Comparison of ENCODE assay signal across 9 mouse cellular contexts in genomic region chr9:105693854-105694253, GRCm38 (mm10). TPM values are rescaled to one million over a fixed set of nuclear protein-coding genes. Genes with fewer than 3 reads are reported as not detected.
A peak's percentile ranks its signal among the peaks of the same experiment; 100 is the strongest.
DNase-seq lines count a peak whose midpoint lies in the region; ATAC-seq and TF ChIP-seq lines count a peak whose summit lies in the region.
"Had no signal": no experiment of that assay in that cellular context is flagged by ENCODE, and none has a peak within 500 bp of the region (broad histone marks: within the 10 kb centered on the region; RNA-seq: fewer than 3 reads in every experiment).

No protein-coding gene starts in this region.

- H3K27me3 ChIP-seq in forebrain, embryonic 10.5 days (ENCODE audit: poor library complexity, severe bottlenecking) = no peaks in the 10 kb centered on the region
- no peaks in the 10 kb centered on the region for H3K27me3 ChIP-seq in forebrain, embryonic 12.5 days
- no peaks in the 10 kb centered on the region for H3K27me3 ChIP-seq in intestine, embryonic 15.5 days (replicated peaks)
- no peaks in the 10 kb centered on the region for H3K27me3 ChIP-seq in midbrain, postnatal 0 days (ENCODE audit: insufficient read depth, low read length)
- H3K27me3 ChIP-seq in stomach, embryonic 16.5 days (ENCODE audit: control insufficient read depth, insufficient read depth, low read length) = no peaks in the 10 kb centered on the region
- H3K27me3 ChIP-seq: lung, embryonic 15.5 days had no signal

- H3K4me3 ChIP-seq in forebrain, embryonic 10.5 days = no peak overlapping the region
- no peak overlapping the region for H3K4me3 ChIP-seq in forebrain, embryonic 12.5 days (replicated peaks)
- H3K4me3 ChIP-seq in intestine, embryonic 15.5 days (replicated peaks) = no peak overlapping the region
- no peak overlapping the region for H3K4me3 ChIP-seq in midbrain, postnatal 0 days (ENCODE audit: low read depth, low read length)
- no peak overlapping the region for H3K4me3 ChIP-seq in stomach, embryonic 16.5 days (replicated peaks; ENCODE audit: low read length)
- H3K4me3 ChIP-seq: lung, embryonic 15.5 days had no signal

- peak; percentile 77 for DNase-seq in forebrain, embryonic 10.5 days (ENCODE audit: extremely low spot score, low spot score)
- peak; percentile 25 for DNase-seq in cerebellum, adult 11-12 months
- peak; percentile 56 to 67 for DNase-seq in frontal cortex, postnatal 25 days (ENCODE audit: low spot score in 2 of 2)
- peak; percentile 92 for DNase-seq in left cerebral cortex, postnatal 4 days
- DNase-seq in midbrain, postnatal 0 days (ENCODE audit: low spot score) = peak; percentile 82

- no peaks in the 10 kb centered on the region for H3K9me3 ChIP-seq in forebrain, embryonic 10.5 days
- no peaks in the 10 kb centered on the region for H3K9me3 ChIP-seq in forebrain, embryonic 12.5 days
- no peaks in the 10 kb centered on the region for H3K9me3 ChIP-seq in intestine, embryonic 15.5 days
- H3K9me3 ChIP-seq in midbrain, postnatal 0 days (ENCODE audit: low read length) = no peaks in the 10 kb centered on the region
- H3K9me3 ChIP-seq in stomach, embryonic 16.5 days (replicated peaks; ENCODE audit: control insufficient read depth, low read length) = no peaks in the 10 kb centered on the region
- H3K9me3 ChIP-seq: lung, embryonic 15.5 days had no signal

- no peak for ATAC-seq in forebrain, embryonic 12.5 days (ENCODE audit: low FRiP score)
- peak; percentile 47; the same call in 1 of the 2 replicates for ATAC-seq in intestine, embryonic 15.5 days
- no peak for ATAC-seq in midbrain, postnatal 0 days (ENCODE audit: low FRiP score)
- ATAC-seq in stomach, embryonic 16.5 days (ENCODE audit: insufficient read depth, low FRiP score) = peak; percentile 26; the same call in 1 of the 2 replicates

- no peak overlapping the region for H3K9ac ChIP-seq in forebrain, embryonic 12.5 days
- no peak overlapping the region for H3K9ac ChIP-seq in intestine, embryonic 15.5 days
- no peak overlapping the region for H3K9ac ChIP-seq in midbrain, postnatal 0 days (replicated peaks; ENCODE audit: low read length, poor library complexity, severe bottlenecking)
- H3K9ac ChIP-seq in stomach, embryonic 16.5 days (ENCODE audit: low read length) = no peak overlapping the region
- H3K9ac ChIP-seq: lung, embryonic 15.5 days had no signal

- H3K4me1 ChIP-seq in forebrain, embryonic 10.5 days = peaks cover 14% of the 10 kb centered on the region
- H3K4me1 ChIP-seq in forebrain, embryonic 12.5 days = peaks cover 7% of the 10 kb centered on the region
- peaks cover 12% of the 10 kb centered on the region; the same call in 1 of the 2 replicates for H3K4me1 ChIP-seq in intestine, embryonic 15.5 days (replicated peaks)
- no peaks in the 10 kb centered on the region for H3K4me1 ChIP-seq in midbrain, postnatal 0 days (ENCODE audit: insufficient read depth, low read length)
- H3K4me1 ChIP-seq in stomach, embryonic 16.5 days (ENCODE audit: control insufficient read depth, insufficient read depth, low read length) = peaks cover 21% of the 10 kb centered on the region

- peak; percentile 73 for TF ChIP-seq CTCF in midbrain, postnatal 0 days (IDR thresholded peaks at IDR 0.05)

- no peaks in the 10 kb centered on the region for H3K36me3 ChIP-seq in forebrain, embryonic 10.5 days (replicated peaks)
- 0 out of 2 replicates have a peak, but pooled peaks cover 1% of the 10 kb centered on the region for H3K36me3 ChIP-seq in forebrain, embryonic 12.5 days (replicated peaks)
- peaks cover under 1% of the 10 kb centered on the region; the same call in 1 of the 2 replicates for H3K36me3 ChIP-seq in intestine, embryonic 15.5 days
- no peaks in the 10 kb centered on the region for H3K36me3 ChIP-seq in midbrain, postnatal 0 days (ENCODE audit: insufficient read depth, low read length)
- H3K36me3 ChIP-seq in stomach, embryonic 16.5 days (ENCODE audit: control insufficient read depth, insufficient read depth, low read length) = no peaks in the 10 kb centered on the region
- H3K36me3 ChIP-seq: lung, embryonic 15.5 days had no signal

- 9% methylated on average over 5 of the region's 5 CpGs for WGBS in forebrain, embryonic 10.5 days
- 10% methylated on average over 5 of the region's 5 CpGs for WGBS in forebrain, embryonic 12.5 days
- 2% methylated on average over 5 of the region's 5 CpGs for WGBS in intestine, embryonic 15.5 days
- 14% methylated on average over 5 of the region's 5 CpGs for WGBS in midbrain, postnatal 0 days
- WGBS in stomach, embryonic 16.5 days = 2% methylated on average over 5 of the region's 5 CpGs

- no peak overlapping the region for H3K27ac ChIP-seq in forebrain, embryonic 10.5 days
- H3K27ac ChIP-seq in forebrain, embryonic 12.5 days = no peak overlapping the region
- no peak overlapping the region for H3K27ac ChIP-seq in intestine, embryonic 15.5 days
- no peak overlapping the region for H3K27ac ChIP-seq in midbrain, postnatal 0 days (ENCODE audit: low read depth, low read length)
- no peak overlapping the region for H3K27ac ChIP-seq in stomach, embryonic 16.5 days (ENCODE audit: low read length)
- H3K27ac ChIP-seq: lung, embryonic 15.5 days had no signal

- intact Hi-C loops in left cerebral cortex, postnatal 4 days (cut with DNase I) = loop anchor here (10.0 kb wide), 2 partner anchors 161 to 341 kb away; no protein-coding TSS in a partner anchor

- H3K4me2 ChIP-seq in forebrain, embryonic 12.5 days = no peak overlapping the region
- no peak overlapping the region for H3K4me2 ChIP-seq in intestine, embryonic 15.5 days (replicated peaks)
- H3K4me2 ChIP-seq in midbrain, postnatal 0 days (ENCODE audit: low read depth, low read length, poor library complexity, severe bottlenecking) = no peak overlapping the region
- no peak overlapping the region for H3K4me2 ChIP-seq in stomach, embryonic 16.5 days (ENCODE audit: low read depth, low read length)
- H3K4me2 ChIP-seq: lung, embryonic 15.5 days had no signal

RNA-seq across cellular contexts. Expression of gene Pik3r4, which starts 51.1 kb away (rescaled TPM):
- 22.7 and 24.2 TPM in 2 replicates for polyA plus RNA-seq in forebrain, embryonic 10.5 days (2016; fragmentation: Nextera tagmentation; extraction: Ambion mirVana)
- 25.8 and 27.4 TPM in 2 replicates for polyA plus RNA-seq in forebrain, embryonic 12.5 days (2016; fragmentation: Nextera tagmentation; extraction: Ambion mirVana)
- polyA plus RNA-seq in intestine, embryonic 15.5 days (2015; fragmentation: Nextera tagmentation; extraction: Ambion mirVana) = 16.4 and 17.2 TPM in 2 replicates
- 10 to 100 TPM; 33.7 to 36.6 TPM for total RNA-seq in left cerebral cortex, postnatal 4 days (2021)
- total RNA-seq in midbrain, postnatal 0 days (2014; rRNA removed) = 25.5 and 35.9 TPM in 2 replicates
- polyA plus RNA-seq in midbrain, postnatal 0 days (2015; fragmentation: Nextera tagmentation; extraction: Ambion mirVana) = 12.3 and 12.8 TPM in 2 replicates
- 17.2 and 18.7 TPM in 2 replicates for polyA plus RNA-seq in stomach, embryonic 16.5 days (2015; fragmentation: Nextera tagmentation; extraction: Ambion mirVana)

Comparison
In these comparisons a context has a peak if more than half of its experiments do, and no peak if none do; other contexts are left out.
1. DNase-seq: peak in every context shown above with its lines; median percentile 92 in left cerebral cortex, postnatal 4 days; 82 in midbrain, postnatal 0 days; 77 in forebrain, embryonic 10.5 days; 62 in frontal cortex, postnatal 25 days; 25 in cerebellum, adult 11-12 months.
2. ATAC-seq: peak in intestine, embryonic 15.5 days (single experiment) and stomach, embryonic 16.5 days (single experiment); none in forebrain, embryonic 12.5 days (single experiment) and midbrain, postnatal 0 days (single experiment).